Mouse (Mus musculus): ENCODE results near the gene Fam208a.

Fam208a gene

GRCm38 (mm10) chr14:27428573-27428972 is at the start of gene Fam208a:
Gene Fam208a, plus strand, starts transcription at chr14:27428834.
- peak; percentile 88 for DNase-seq (ENCODE audit: low read depth)

DNA sequence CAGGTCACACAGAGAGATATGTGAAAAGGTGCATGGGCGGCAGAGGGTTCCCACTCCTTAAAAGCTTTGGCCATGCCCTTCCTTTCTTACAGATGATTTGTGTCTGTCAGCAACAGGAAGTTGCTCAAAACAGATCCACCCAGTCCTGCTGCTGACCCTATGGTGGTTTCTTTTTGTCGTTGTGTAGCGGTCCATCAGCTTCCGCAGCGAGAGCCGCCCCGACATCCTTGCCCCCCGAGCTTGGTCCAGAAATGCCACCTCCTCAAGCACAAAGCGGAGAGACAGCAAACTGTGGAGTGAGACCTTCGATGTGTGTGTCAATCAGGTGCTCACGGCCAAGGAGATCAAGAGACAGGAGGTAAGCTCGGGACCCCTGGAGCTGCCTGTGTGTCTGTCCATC is 49.2 kb upstream of the Fam208a start:
- DNase-seq (ENCODE audit: low read depth): no peak

DNA sequence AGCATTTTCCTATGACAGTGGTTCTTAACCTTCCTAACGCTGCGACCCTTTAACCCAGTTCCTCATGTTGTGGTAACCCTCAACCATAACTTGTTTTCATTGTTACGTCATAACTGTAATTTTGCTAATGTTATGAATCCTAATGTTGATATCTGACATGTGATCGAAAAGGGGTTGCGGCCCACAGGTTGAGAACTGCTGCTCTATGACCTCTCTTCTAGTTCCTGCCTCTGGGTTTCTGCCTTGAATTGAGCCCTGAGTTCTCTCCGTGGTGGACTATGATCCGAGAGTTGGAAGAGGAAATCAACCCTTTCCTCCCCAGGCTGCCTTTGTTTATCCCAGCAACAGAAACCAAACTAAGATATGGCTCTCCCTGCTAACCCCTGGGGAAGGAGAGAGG is 47.2 kb upstream of the Fam208a start:
- DNase-seq (ENCODE audit: low read depth): no peak

GRCm38 (mm10) chr14:27383321-27383830 is 45.3 kb upstream of the Fam208a start:
- DNase-seq (ENCODE audit: low read depth): no peak

DNA sequence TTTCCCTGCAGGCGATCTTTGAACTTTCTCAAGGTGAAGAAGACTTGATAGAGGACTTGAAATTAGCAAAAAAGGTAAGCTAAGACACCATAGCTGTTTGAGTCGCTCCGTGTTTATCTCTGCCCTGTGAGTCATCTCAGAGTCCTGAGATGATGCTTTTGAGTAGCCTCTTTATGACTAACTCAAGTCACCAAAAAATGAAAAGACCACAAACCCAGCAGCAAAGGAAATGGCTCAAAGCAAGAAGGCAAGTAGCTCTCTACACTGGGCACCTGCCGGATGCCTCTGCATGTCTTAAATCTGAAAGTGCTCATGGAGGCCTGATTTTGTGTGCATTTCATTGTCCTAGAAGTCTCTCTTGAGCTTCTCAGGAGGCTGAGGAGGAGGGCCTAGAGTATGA is 44.5 kb upstream of the Fam208a start:
- no peak for DNase-seq (ENCODE audit: low read depth)

DNA sequence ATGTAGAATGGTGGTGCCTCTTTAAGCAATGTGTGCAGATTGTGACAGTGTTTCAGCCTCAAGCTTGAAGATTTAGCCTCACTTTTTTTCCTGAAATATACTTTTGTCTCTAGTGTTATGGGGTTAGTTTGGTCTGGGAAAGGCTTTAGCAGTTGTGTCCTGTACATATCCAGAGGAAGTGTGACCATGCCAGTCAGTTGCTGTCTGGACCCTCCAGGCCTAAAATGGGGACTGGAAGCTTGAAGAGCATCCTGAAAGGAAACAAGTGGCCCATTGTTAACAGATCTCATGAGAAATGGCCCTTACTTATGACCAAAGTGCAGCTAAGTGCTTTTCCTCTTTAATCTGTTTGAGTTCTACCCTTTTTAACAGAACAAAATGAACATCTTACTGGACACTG is 40.0 kb upstream of the Fam208a start:
- DNase-seq (ENCODE audit: low read depth): no peak

GRCm38 (mm10) chr14:27389722-27390121 is 38.9 kb upstream of the Fam208a start:
- DNase-seq (ENCODE audit: low read depth): peak; percentile 8

DNA sequence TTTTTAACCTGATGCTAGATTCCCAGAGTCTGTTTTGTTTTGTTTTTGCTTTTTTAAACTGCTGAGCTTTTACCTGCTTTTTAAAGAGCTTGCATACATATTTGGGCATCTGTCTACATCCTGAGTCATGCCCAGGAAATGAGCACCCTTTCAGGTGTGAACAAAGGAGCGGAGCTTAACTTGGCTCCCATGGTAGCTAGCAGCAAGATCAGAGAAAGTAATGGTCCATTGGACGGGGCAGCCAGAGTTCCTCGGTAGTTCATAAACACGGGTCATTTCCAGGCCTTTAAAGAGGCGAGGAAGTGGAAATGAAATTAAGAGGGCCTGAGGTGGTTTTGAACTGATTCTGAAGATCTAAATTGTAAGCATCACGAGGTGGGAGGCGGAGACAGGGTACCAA is 38.0 kb upstream of the Fam208a start:
- no peak for DNase-seq (ENCODE audit: low read depth)

DNA sequence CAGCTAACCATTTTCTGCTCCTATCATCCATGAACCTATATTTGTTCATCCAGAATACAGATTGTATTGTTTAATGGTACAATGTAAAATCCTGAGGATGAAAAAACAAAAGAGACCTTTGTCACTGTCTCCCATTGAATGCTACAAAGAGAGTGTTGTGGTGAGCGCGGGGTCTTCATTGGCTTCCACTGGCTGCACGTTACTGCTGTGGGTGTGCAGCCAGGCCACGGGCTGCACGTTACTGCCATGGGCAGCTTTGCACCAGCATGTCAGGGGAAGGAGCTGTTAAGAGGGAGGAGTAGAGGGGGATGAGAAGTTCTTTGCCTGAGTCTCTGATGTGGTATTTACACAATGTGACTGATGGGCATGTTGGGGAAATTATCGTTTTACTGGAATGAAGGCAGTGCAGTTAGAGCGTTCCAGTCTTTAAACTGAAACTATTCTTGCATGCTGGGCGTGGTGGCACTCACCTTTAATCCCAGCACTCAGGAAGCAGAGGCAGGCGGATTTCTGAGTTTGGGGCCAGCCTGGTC is 36.8 kb upstream of the Fam208a start:
- DNase-seq (ENCODE audit: low read depth): no peak

GRCm38 (mm10) chr14:27392660-27393059 is 36.0 kb upstream of the Fam208a start:
- no peak for DNase-seq (ENCODE audit: low read depth)

GRCm38 (mm10) chr14:27393806-27394205 is 34.8 kb upstream of the Fam208a start:
- DNase-seq (ENCODE audit: low read depth): no peak

DNA sequence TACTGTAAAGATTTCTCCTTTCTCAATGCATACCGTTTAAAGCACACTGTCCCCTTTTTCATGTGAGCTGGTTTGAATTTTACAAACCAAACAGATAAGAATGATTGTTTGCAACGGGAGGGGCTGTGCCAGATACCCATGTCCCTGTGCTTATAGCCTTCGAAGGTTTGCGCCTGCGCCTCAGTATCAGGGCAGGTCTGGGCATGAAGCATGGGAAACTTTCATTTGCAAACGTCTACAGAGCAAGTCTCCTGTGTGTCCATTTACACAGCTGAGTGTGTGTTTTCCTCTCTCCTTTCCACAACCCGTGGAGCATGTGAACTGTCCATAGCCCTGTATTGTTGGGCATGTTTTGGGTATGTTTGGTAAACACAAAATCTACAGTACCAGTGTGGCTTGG is 32.2 kb upstream of the Fam208a start:
- DNase-seq (ENCODE audit: low read depth): no peak

- DNase-seq (ENCODE audit: low read depth): no peak
These were observed 31.1 kb upstream of the Fam208a start for GRCm38 (mm10) chr14:27397526-27397925.

GRCm38 (mm10) chr14:27400495-27400894 is 28.1 kb upstream of the Fam208a start:
- no peak for DNase-seq (ENCODE audit: low read depth)

GRCm38 (mm10) chr14:27401717-27402278 is 26.8 kb upstream of the Fam208a start:
- DNase-seq (ENCODE audit: low read depth): no peak

DNA sequence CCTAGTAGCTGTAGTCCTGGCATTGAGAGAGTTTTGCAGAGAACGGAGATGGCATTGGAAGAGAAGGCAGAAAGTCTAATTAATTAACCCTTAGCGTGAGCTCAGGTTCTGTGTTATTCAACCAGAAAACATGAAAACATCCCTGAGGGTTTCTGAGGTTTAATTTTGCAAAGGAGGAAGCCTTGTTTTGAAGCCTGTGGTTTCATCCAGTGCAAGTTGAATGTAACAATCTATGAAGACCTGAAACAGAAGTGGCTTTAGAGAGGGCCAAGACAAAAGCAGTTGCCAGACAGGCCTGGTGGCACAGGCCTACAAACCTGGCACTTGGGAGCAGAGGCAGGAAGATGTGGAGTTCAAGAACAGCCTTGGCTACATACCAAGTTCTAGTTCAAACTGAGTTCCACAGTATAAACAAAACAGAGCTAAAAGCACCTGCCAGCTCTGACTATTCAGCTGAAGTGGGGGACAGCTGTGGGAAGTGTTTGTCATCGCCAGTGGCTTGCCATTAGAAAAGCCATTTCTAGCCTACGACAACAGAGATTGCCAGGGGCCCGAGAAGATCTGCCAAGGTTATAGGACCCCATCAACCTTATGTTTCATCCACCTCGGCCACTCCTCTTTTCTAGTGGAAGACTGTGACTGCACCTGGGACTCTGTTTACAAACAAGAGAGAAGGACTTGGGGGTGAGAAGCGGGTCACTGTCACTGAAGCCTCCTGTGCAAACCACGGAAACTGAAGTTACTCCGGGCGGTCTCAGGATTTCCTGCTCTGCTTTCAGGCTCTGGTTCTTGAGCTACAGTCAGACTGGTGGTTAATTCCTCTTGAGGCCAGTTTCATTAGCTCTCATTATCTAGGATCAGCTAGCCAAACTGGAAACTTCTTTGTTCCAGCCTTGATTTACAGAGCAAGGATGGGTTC is 26.0 kb upstream of the Fam208a start:
- no peak for DNase-seq (ENCODE audit: low read depth)

- DNase-seq (ENCODE audit: low read depth): peak; percentile 13
These were observed 23.2 kb upstream of the Fam208a start for GRCm38 (mm10) chr14:27405452-27405851.

GRCm38 (mm10) chr14:27405947-27406346 is 22.7 kb upstream of the Fam208a start:
- DNase-seq (ENCODE audit: low read depth): no peak

DNA sequence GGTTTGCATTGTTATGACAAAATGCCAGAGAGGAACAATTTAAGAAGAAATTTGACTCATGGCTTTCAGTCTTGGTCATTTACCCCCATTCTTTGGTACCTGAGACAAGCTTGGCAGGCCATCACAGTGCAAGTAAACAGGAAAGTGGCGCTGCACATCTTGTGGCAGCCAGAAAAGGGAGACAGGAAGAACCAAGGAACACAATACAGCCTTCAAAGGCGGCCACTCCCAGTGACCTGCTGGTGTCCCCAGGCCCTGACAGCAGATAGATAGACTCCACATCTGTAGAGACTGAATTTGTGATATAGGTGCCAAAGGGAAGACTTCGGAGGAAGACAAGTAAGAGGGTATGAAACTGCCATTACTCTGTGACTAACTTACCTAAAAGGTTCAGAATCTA is 20.4 kb upstream of the Fam208a start:
- DNase-seq (ENCODE audit: low read depth): no peak

DNA sequence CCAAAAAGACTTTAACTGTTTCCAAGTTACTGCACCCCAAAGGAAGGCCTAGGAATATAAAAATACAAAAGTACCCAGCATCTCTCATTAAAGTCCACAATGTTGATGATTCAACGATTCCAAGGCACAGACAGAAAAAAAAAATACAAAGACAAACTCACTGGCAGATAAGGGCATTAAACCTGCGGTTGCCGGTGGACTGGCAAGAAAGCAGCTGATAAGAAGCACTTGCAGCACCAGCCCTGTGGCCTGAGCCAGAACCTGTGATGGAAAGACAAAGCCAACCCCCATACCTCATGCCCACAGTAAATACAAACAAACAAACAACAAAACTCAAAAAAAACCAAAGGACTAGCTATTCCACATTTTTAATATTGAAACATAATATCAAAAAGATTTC is 19.0 kb upstream of the Fam208a start:
- no peak for DNase-seq (ENCODE audit: low read depth)

DNA sequence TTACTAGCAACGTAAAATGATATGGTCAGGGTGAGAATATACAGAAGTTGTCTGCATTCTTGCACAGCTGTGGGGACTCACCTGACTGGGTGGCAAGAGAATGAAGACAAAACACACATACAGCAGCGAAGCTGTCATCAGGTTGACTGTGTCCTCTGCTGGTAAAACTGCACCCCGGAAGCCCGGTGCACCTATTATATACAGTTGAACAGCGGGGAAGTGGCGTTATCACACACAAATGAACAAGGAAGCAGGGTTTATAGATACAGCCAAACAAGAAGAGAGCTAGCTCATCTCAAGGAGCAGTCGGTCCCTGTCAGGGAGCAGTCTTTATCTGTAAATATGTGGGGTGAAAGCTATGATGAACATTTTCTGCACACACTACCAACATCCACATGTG is 17.1 kb upstream of the Fam208a start:
- no peak for DNase-seq (ENCODE audit: low read depth)

DNA sequence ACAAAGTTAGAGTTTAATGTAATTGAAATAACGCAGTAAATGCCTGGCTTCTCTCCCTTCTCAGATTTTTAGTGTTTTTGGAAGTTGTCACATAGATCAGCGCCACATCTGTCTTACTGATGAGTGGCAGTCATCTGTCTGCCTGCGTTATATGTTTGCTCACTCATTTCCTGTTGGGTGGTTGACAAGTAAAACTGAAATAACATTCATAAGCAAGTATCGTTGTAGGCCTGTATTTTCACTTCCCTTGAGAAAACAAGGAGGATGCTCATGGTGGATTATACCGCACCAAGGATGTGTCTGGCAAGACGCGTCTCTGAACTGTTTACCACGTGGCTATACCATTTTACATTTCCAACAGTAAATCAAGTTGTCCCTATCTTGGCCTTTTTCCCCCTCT is 15.9 kb upstream of the Fam208a start:
- DNase-seq (ENCODE audit: low read depth): no peak

- DNase-seq (ENCODE audit: low read depth): peak; percentile 64
These were observed 14.7 kb upstream of the Fam208a start for GRCm38 (mm10) chr14:27413961-27414360.

Data from NIH3T3 (cell line).